9 mouse cellular contexts compared by ENCODE assay signal in genomic region chr2:180925176-180925575, GRCm38 (mm10). TPM values are rescaled to one million over a fixed set of nuclear protein-coding genes. Genes with fewer than 3 reads are reported as not detected.
DNase-seq lines count a peak whose midpoint lies in the region; ATAC-seq and TF ChIP-seq lines count a peak whose summit lies in the region.
"Had no signal": no experiment of that assay in that cellular context is flagged by ENCODE, and none has a peak within 500 bp of the region (broad histone marks: within the 10 kb centered on the region; RNA-seq: fewer than 3 reads in every experiment).

No protein-coding gene starts in this region.

- peak; percentile 88; the same call in 1 of the 2 replicates for TF ChIP-seq CTCF in spleen, adult 2 months (IDR thresholded peaks at IDR 0.05; ENCODE audit: extremely low read depth, insufficient read depth, insufficient read length, insufficient replicate concordance)

- 5% methylated on average over 4 of the region's 4 CpGs for WGBS in spleen, adult 2 months

- no peaks in the 10 kb centered on the region for H3K27me3 ChIP-seq in spleen, adult 2 months (ENCODE audit: control insufficient read depth, insufficient read depth, low read length)

- no peak for ATAC-seq in CD4-positive, CD25-positive, alpha-beta regulatory T cell, adult 4 months
- ATAC-seq in megakaryocyte, adult 5-6 weeks (ENCODE audit: poor library complexity, severe bottlenecking): peak; percentile 66

- H3K36me3 ChIP-seq in spleen, adult 2 months (ENCODE audit: control insufficient read depth, insufficient read depth, low read length): no peaks in the 10 kb centered on the region

- TF ChIP-seq POLR2A in spleen, adult 2 months (IDR thresholded peaks at IDR 0.05; ENCODE audit: low read depth, low read length): no peak

- no peaks in the 10 kb centered on the region for H3K4me1 ChIP-seq in spleen, adult 2 months (ENCODE audit: control insufficient read depth, insufficient read depth, insufficient read length)

- no peak overlapping the region for H3K4me3 ChIP-seq in spleen, adult 2 months (ENCODE audit: extremely low read depth, insufficient read depth, insufficient read length)

- DNase-seq in CD4-positive, CD25-positive, alpha-beta regulatory T cell, adult 2 months (ENCODE audit: low read depth, low spot score): peak; percentile 83
- DNase-seq in NIH3T3 (ENCODE audit: low read depth): peak; percentile 89
- peak; percentile 89 to 90 for DNase-seq in cerebellum, postnatal 14 days
- DNase-seq in gastrocnemius, postnatal 4 days (ENCODE audit: low spot score in 2 of 2): peak; percentile 47 to 68
- peak; percentile 79 to 80 for DNase-seq in layer of hippocampus, postnatal 10 days (ENCODE audit: low spot score in 2 of 2)
- DNase-seq in spleen, adult 2 months (ENCODE audit: low read depth in 1 of 2, low spot score in 2 of 2): peak in 1 of 2 experiments; percentile 61

- H3K27ac ChIP-seq in spleen, adult 2 months (ENCODE audit: insufficient read depth, low read length): no peak overlapping the region

RNA-seq across cellular contexts. Expression of gene Birc7, which starts 3.6 kb away (rescaled TPM):
- not detected for polyA plus RNA-seq in CD4-positive, CD25-positive, alpha-beta regulatory T cell, adult 4 months (2017; shearing (Covaris generic))
- not detected for total RNA-seq in gastrocnemius, postnatal 4 days (2021)
- not detected for total RNA-seq in layer of hippocampus, postnatal 10 days (2021)
- not detected in 2 replicates for total RNA-seq in megakaryocyte, adult 5-6 weeks (2015)
- not detected in 2 replicates for total RNA-seq in megakaryocyte, adult 5-6 weeks (2017)
- polyA plus RNA-seq in spleen, adult 2 months (2012; rRNA removed): not detected in 2 replicates
- polyA plus RNA-seq: lung, embryonic 16.5 days had no signal

RNA-seq across cellular contexts. Expression of gene Ythdf1, which starts 4.4 kb away (rescaled TPM):
- polyA plus RNA-seq in CD4-positive, CD25-positive, alpha-beta regulatory T cell, adult 4 months (2017; shearing (Covaris generic)): 1 to 10 TPM; 7.5 to 9.2 TPM
- 10 to 100 TPM; 42.2 to 48.3 TPM for total RNA-seq in gastrocnemius, postnatal 4 days (2021)
- total RNA-seq in layer of hippocampus, postnatal 10 days (2021): 10 to 100 TPM; 61.8 to 64.6 TPM
- 54.2 and 55.4 TPM in 2 replicates for total RNA-seq in megakaryocyte, adult 5-6 weeks (2015)
- total RNA-seq in megakaryocyte, adult 5-6 weeks (2017): 24.1 and 26.0 TPM in 2 replicates
- polyA plus RNA-seq in spleen, adult 2 months (2012; rRNA removed): 23.5 and 29.3 TPM in 2 replicates

RNA-seq across cellular contexts. Expression of gene Nkain4, which starts 29.3 kb away (rescaled TPM):
- polyA plus RNA-seq in CD4-positive, CD25-positive, alpha-beta regulatory T cell, adult 4 months (2017; shearing (Covaris generic)): not detected
- total RNA-seq in gastrocnemius, postnatal 4 days (2021): 1 to 10 TPM; 2.5 to 3.6 TPM
- total RNA-seq in layer of hippocampus, postnatal 10 days (2021): 10 to 100 TPM; 44.2 to 57.0 TPM
- not detected in 2 replicates for total RNA-seq in megakaryocyte, adult 5-6 weeks (2015)
- total RNA-seq in megakaryocyte, adult 5-6 weeks (2017): not detected in 2 replicates
- polyA plus RNA-seq in spleen, adult 2 months (2012; rRNA removed): 3.0 and 4.7 TPM in 2 replicates

RNA-seq across cellular contexts. Expression of gene Arfgap1, which starts 41.8 kb away (rescaled TPM):
- 10 to 100 TPM; 42.6 to 73.0 TPM for polyA plus RNA-seq in CD4-positive, CD25-positive, alpha-beta regulatory T cell, adult 4 months (2017; shearing (Covaris generic))
- total RNA-seq in gastrocnemius, postnatal 4 days (2021): 10 to 100 TPM; 69.0 to 73.9 TPM
- total RNA-seq in layer of hippocampus, postnatal 10 days (2021): 100 to 1,000 TPM; 114 to 118 TPM
- total RNA-seq in megakaryocyte, adult 5-6 weeks (2015): 16.5 and 18.7 TPM in 2 replicates
- 34.8 and 35.0 TPM in 2 replicates for total RNA-seq in megakaryocyte, adult 5-6 weeks (2017)
- polyA plus RNA-seq in spleen, adult 2 months (2012; rRNA removed): 33.9 and 34.8 TPM in 2 replicates

Comparison
In these comparisons a context has a peak if more than half of its experiments do, and no peak if none do; other contexts are left out.
1. RNA of gene Nkain4, which starts 29.3 kb away (total RNA-seq): 44.2 to 57.0 TPM in layer of hippocampus, postnatal 10 days; 2.5 to 3.6 TPM in gastrocnemius, postnatal 4 days and not detected in megakaryocyte, adult 5-6 weeks; every median in the first group is over 4 times any median in the second.